Mouse (Mus musculus) cerebellum, adult 11-12 months (tissue): ENCODE measurements around the gene Isg20.

Experiments
- DNase-seq: peaks from one replicate; pipeline ENCODE4 v3.0.0; 2022

Gene Isg20

DNA sequence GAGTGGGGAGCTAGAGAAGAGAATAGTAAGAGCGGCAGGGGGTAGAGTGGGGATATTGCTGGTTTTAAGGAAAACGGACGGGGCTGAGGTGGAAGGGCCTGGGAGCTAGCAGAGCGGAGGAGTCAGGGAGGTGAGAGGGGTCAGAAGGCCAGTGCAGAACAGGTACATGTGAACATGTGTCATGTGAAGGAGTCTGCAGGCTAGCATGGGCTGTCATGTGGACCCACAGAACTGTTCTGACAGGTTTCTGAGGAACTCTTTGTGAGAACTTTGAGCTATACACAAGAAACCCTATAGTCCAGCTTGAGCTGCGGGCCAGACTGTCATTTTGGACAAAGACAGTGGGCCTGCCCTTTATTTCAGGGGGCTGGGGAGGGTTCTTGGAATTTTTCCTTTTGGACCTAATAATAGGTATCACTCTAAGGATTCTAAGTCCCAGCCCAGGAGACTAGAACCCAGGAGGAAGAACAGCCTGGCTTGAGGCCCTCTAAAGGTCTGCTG lies at the start of gene Isg20:
Gene Isg20 (plus strand): TSS at position 451 of the 501 bp plus-strand sequence.
- DNase-seq = no peak

DNA sequence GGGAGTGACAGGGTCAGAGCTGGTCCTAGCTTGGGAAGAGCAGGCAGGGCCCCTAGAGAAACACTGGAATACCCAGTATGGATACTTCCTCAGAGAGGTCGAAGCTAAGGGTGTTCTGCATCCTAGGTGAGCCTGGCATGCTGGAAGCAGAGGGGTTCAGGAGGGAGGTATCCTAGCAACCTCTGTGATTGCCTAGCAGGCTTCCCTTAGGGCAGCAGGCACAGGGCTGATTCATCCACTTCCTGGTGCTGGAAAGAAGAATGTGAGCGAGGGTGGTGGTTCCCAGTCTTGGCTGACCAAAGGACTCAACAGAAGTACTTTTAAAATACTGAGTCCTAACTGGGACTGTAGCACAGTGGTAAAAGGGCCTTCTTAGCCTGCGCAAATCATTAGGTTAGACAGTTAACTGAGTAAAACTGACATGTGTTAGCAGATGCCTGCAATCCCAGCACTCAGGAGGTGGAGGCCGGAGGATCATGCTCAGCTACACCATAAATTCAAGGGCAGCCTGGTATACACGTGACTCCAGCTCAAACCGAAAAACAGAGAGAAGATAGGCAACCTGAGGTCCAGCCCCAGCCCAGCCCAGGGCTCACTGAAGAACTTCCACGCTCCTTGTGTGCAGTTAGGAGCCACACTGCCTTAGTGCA lies 49.3 kb upstream of the Isg20 start:
- DNase-seq = no peak

DNA sequence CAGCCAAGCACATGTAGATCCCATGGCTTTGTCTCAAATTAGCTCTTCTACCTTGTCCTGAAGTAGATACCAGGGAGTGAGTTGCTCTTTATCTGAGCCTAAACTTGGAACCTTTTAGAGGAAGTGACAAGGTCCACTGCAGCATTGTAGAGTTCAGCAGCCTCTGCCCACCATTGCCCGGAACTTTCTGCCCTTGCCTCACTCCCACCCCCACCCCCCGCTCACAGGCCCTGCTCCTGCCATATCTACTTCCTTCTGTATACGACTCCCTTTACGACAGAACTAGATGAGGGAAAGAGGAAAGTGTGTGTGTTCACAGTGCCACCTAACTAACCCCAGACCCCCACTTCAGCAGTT lies 48.8 kb upstream of the Isg20 start:
- no peak for DNase-seq

DNA sequence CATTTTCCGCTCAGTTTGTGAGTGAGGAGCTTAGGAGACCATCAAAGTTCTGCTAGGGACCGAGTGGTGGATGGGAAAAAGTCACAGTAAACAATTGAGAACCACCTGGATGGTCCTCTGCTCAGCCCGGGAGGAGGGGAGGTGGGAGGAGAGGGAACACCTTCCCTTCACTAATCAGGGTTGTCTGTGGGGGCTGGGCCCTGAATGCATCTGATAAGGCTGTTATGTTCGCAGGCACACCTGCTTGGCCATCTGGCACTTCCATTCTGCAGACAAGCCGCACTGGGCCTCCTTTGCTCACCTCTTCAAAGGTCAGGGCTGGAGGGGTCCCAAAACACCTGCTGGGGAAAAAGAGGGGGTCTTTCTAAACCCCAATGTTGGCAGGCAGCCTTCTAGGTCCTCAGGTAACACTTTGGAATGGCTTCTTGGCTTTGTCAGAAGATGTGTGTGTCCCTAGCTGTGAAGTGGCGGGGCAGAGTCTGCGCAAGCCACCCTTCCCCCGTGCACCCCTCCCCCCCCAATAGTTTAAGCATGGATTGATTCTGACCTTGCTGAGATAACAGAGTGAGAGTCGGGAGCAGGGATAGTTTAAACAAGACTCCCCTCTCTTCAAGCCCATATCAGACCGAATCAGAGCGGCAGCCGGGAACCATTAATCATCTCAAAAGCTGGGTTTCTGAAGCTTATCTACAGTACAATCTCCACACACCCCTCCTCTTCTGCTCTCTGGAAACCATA lies 47.8 kb upstream of the Isg20 start:
- no peak for DNase-seq

DNA sequence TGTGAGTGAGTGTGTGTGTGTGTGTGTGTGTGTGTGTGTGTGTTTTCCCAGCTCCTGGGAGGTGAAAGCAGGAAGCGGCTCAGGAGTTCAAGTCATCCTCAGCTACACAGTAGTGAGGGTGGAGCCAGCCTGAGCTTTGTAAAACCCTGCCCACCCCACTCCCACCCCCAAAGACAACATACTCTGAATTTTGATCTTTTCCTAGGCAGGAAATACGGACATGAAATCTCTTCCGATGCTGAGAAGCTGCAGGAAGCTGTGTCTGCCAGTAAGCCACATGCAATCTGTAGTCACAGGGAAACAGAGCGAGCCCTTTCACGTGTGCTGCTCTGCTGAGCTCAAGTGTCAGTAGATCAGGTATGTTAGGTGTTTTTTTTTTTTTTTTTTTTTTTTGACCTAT lies 44.5 kb upstream of the Isg20 start:
- DNase-seq = no peak

DNA sequence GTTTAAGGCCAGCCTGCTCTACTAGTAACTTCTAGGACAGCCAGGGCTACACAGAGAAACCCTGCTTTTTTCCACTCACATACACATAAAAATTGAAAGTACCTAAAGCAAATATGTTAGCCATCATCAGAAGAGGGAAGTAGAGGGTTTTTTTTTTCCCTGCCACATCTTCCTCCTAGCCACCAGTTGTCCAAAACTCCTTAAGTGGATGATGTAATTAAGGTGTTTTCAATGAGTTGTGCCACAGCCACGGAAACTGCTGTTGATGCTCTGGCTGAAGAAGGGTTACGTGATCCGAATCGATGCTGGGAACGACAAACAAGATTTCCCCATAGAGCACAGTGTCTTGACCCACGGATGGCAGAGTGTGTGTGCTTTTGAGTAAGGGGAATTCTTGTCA lies 40.9 kb upstream of the Isg20 start:
- DNase-seq = no peak

DNA sequence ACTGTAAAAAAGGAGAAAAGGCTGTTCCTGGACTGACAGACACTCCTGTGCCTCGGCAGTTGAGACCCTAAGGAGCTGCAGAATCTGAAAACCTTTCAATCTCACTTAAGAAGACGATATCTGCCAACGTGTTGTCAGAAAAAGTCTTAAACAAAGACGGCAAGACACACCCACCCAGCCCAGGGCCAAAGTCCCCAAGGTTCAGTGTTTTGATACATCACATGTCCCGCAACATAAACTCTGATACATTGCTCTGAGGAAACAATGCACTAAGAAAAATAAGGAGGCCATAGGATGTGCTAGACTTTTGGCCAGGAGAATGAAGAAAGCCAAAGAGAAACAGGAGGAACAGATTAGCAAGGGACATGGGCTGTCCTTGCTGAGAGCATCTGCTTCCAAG lies 40.4 kb upstream of the Isg20 start:
- DNase-seq = no peak

DNA sequence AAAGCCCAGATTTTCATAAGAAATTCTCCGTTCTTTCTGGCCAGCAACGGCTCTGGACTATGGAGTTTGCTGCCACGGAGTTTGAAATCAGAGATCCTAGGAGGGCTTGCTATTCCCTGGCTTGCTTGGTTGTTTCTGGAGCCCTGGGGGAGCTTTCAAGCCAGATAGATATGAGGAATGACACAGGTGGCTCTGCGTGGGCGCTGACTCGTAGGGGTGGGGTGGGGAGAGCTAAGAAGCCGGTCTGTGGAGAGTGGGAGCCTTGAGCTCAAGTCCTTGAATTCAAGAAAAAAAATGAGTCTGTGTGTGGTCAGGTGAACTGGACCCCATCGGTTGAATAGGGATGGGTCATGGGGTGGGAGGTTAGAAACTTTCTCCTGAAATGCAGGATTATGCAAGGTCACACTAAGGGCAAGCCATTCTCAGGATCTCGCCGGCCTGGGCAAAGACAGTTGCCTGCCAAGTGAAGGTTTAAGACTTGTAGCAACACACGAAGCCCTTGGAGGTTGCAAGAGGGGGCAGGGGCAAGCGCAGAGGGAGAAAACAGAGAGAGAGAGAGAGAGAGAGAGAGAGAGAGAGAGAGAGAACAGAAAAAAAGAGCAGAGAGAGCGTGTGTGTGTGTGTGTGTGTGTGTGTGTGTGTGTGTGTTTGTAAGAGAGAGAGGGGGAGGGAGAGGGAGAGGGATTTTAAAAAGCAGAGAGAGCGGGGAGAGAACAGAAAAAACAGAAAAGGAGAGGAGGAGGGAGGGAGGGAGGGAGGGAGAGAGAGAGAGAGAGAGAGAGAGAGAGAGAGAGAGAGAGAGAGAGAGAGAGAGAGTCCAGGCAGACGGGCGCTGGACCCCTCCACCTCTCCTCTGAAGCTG lies 31.4 kb upstream of the Isg20 start:
- no peak for DNase-seq

DNA sequence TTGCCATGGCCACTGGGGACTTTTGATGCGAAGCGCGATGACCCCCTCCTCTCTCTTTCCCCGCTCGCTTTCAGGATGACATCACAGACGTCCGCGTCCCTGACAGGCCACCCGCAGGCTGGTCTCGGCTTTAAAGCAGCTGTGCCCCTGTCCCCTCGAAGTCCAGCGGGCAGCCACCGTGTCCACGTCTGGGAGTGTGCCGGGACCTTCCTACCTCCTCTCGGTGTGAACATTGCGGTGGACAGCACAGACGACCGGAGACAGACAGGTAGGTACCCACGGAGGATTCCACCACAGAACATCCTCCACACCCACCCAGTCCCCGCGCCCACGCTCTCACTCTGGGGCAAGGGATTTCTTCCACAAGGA lies 30.8 kb upstream of the Isg20 start:
- DNase-seq = no peak

DNA sequence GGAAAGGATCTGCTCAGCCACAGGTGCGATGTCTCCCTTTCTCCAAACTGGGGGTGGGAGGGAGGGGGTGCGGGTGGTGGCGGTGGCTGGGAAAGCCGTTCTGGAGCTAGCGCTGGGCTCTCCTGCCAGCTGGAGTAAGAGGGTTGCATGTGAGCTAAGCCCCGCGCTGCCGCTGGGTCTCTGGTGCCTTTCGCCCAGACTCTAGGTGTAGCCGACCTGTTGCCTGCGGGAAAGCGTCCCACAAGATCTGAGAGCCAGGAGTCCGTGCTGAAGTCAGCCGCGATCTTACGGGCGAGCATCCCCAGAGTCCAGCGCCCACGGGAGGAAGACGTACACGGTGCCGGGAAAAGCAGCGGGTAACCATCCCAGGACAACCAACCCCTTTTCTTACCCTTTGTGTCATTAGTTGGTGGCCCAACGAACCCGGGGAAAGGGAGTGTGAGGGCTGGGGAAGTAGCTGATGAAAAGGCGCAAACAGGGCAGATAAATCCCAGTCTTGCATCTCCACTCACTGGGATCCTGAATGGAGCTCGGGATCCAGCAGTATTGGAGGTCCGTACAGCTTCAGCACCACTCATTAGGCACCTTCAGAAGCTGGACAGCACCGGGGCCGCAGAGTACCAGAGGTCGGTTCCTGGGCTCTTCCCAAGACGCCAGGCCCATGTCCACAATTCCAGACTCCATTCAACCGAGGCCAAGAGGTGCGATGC lies 30.1 kb upstream of the Isg20 start:
- DNase-seq = no peak

DNA sequence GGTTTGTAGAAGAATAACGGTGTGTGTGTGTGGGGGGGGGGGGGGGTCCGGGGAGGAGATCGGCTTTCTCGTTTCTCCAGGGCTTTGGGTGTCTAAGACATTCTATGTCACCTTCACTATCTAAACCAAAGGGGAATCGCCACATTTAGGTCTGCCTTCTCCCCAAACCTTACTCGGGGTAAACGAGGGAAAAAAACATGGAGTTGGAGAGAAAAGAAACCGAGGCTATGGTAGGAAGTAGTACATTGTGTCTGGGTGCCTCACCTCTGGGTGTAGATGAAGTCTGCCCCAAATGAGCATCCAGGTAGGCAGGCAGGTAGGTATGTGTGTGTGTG lies 29.5 kb upstream of the Isg20 start:
- DNase-seq = no peak

DNA sequence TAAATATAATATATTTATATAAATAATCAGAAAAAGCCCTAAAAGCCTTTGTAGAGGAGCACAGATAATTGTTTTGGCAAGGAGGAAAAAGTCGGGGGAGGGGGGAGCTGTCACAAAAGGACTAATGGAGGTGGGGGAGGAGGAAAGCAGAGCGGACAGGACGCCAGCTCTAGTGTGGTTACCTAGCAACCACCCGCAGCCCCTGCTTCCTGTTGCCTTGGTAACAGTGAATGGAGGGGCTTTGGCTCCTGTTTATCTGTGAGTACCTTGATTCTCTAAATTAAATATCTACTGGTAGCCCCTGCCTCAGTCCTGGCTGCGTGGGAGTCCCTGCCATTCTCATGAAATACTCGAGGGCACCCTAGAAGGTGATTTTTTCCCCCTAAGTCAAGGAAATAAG lies 29.1 kb upstream of the Isg20 start:
- no peak for DNase-seq

DNA sequence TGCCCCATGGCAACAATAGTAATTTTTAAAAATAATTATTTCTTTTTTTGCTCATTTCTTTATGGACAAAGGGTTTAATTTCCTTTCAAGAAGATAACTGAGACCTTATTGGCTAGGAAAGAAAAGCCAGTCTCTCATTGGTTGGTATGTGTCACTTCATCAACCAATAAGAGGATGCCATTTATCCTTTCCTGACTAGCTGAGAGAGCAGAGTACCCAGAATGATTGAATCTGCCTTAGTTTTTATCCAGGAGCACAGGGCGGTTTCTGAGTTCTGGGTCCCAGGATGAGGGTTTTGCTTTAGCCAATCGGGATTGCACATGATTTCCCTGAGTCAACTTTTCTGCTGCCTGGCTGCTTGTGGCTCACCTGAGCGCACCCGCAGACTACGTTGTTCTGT lies 27.8 kb upstream of the Isg20 start:
- no peak for DNase-seq

DNA sequence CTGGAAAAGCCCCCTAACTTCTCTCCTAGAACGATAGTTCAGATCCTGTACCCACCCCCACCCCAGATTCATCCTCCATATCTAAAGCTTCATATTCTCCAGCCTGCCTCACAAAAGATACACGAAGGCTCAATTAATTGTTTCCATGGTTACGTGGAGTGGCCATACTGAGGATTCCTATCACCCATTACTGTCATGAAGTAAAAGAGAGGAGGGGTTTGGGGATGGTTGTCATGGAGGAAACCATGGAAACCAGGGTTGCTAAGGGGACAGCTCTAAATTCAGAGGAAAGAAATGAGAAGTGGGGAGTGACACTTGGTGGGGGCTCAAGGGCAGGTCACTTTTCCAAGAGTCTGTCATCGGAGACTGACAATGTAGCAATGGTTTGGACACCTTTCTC lies 26.7 kb upstream of the Isg20 start:
- no peak for DNase-seq

DNA sequence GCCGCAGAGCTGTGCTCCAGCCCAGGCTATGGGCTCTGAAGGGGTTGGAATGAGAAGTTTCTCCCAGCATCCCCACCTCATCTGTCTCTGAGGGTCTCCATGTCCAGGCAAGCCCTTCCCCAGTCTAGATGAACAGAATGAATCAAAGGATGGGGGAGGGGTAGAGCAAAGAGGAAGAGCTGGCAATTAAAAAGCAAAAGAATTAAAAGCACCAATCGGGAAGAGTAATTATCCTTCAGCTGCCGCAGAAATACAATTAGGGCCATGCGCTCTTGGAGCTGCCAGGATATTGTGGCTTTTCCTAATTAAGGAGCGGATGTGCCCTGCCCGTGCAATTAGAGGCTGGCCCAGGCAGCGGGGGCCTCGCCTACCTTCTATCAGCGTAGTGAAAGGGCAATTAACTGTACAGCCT lies 25.8 kb upstream of the Isg20 start:
- DNase-seq = no peak

DNA sequence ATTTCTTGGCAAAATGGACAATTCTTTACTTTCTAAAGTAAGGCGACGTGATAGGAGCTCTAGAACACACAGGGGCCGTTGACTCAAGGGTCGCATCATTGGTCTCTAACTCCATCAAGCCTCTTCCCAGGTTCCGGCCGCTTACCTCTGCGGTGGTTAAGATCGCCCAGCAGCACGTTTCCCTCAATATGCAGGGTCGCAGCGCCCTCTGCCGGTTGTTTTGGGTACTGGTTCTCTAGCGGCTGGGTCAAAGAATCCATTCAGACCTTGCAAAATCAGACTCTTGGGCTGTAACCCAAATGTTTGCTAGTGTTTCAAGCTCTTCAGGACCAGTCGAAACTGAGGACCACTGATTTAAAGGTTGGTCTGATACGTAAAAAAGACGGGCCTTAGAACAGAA lies 22.6 kb upstream of the Isg20 start:
- peak; percentile 65 for DNase-seq

DNA sequence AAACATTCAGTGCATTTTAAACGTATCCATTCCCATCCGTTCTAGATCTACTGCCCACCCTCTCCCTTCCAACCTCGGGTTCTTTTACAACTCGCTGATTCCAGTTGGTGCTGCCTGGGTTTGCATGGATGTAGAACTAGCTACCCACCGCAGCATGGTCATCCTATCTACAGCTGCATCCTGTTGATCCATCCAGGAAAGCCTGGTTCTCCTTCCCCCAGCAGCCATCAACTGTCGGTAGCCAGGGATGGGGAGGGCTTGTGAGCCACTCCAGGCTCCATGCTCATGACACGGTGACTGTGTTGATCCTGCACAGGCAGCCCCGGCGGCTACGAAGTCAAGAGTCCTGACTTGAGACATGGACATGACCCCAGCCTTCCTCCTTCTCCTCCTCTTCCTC lies 19.3 kb upstream of the Isg20 start:
- no peak for DNase-seq

DNA sequence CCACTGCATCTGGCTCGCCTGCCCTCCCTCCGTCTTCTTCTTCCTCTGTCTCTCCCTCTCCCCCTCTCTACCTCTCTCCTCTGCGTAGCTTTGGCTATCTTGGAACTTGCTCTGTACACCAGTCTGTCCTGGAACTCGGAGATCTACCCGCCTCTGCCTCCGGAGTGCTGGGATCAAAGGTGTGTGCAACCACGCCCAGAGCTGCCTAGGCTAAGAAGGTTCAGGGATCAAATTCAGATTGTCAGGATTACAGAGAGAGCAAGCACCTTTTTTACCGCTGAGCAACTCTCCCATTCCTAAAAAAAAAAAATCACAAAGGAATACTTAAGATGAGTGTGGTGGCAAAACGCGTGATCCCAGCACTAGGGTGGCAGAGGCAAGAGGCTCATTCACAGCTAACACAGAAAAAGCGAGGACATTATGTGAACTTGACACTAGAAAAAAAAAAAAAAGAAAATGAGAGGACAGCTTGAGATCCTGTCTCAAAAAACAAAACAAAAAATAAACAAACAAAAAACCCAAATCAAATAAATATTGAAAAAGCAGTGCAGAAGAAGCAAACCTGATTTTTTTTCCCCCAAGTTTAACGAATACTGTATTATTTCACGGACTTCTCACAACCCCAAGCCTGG lies 18.1 kb upstream of the Isg20 start:
- no peak for DNase-seq

DNA sequence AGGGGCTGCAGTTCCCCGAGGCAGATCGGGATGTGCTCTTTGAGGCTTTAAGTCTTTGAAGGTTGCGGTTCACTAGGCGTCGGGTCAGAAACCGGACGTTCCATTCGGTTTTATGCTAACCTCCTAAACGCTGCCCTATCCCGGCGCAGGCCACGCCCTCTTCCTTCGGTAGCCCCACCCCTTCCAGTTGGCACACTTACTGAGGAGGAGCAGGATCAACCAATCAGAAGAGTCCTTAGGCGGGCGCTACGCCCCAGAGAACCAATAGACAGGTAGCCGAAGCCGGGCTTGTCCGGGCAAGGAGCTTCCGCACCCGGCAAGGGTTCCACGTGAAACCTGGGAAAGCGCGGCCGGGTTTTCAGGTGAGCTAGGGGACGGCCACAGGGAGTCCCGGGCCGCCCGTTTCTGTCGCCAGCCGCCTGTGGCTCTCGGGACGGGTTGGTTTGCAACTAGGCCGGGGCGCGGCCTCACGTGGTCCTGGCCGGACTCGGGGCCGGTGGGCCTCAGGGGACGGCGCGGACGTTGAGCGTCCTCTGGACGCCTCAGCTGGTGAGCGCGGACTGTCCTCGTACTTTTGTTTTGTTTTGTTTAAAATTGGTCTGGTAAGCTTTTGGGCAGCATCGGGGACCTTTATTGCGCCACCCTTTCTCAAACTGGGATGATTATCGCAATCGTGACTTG lies 17.4 kb upstream of the Isg20 start, which contains the start of gene Aen:
Gene Aen (plus strand): TSS at position 202 of the 681 bp plus-strand sequence.
- DNase-seq = peak; percentile 98

DNA sequence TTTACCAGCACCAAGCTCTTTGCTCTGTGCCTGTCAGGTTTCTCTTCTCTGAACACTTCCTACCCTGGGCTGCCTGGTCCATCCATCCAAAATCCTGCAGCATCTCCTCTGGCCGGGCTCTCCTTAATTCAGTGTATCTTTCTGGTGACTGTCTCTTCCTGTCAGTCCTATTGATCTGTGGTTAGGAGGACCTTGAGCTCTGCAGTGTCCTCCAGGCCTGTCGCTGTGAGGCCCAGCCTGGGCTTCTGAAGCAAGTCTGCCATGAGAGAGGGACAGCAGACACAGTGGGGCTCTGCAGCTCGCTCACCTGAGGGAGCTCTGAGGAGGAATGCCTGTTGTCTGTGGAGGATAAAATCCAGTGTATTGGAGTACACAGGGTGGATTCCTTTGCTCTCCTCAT lies 15.7 kb upstream of the Isg20 start:
- no peak for DNase-seq

DNA sequence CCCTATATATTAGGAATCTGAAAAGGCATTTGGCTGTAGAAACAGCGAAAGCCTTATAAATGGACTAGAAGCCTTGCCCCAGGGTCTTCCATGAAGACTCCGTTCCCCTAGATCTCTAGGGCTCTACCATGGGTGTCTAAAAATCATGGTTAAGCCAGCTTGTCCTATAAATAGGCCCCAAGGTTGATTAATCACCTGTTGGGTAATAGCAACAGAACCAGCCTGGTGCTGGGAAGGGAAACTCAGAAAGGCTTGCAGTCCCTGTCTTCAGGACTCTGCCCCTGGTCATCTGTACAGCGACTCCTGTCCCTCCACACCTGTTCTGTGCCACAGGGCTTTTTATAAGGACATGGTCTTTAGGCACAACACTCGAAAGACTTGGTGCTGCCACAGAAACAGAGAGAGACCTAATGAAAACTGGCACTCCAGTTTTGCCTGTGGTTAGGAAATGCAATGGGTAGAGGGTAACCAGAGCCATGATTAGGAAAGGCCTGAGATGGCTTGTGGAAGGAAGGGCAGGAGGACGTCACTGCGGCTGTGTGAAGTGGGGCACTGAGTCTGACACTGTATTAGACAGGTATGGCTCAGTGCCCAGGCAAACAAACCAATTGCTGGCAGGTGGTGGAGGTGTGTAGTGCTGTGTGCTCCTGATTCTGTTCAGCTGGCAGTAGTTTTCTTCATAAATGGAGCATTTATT lies 9.9 kb upstream of the Isg20 start:
- no peak for DNase-seq

DNA sequence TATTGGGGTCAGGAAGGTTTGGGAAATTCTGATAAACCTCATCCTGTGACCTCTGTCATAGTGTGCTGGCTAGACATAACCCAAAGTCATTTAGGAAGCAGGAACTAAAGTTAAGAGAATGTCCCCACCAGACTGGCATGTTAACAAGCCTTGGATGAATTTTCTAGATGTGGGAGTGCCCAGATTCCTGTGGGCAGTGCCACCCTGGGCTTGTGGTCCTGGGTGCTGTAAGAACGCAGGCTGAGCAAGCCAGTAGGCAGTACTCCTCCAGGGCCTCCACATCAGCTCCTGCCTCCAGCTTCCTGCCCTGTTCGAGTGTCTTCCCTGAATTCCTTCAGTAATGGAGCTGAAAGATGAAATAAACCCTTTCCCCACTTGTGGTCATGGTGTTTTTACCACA lies 9.0 kb upstream of the Isg20 start:
- DNase-seq = no peak
